Mouse (Mus musculus) erythroblast, embryonic 14.5 days (primary cell): Measurements from ENCODE around the gene Pnpla1.

Source experiments
- GATA1 ChIP-seq: IDR thresholded peaks from 2 replicates; pipeline ENCODE4 v1.6.1; 2012; ENCODE audit warnings: low read length, inconsistent platforms, mixed read lengths
- TAL1 ChIP-seq: IDR thresholded peaks from 3 replicates; pipeline ENCODE4 v1.6.1; 2012; ENCODE audit warnings: low read length, inconsistent platforms, mixed read lengths

DNA sequence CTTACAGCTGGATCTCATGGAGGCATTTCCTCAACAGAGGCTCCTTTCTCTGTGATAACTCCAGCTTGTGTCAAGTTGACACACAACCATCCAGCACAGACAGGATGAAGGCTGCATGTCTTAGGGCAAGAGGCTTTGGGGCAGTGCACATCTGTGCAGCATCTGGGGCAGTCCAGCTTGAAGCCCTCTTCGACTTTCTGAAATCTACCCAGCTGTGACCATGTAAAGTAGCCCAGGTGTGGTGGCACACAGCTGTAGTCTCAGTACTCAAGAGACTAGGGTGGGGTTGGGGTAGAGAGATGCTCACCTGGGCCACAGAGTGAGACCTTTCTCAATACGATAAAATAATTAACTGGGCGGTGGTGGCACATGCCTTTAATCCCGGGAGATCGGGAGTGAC is 39.6 kb downstream of the Pnpla1 start:
- TF ChIP-seq GATA1 (no peak), TAL1 (no peak)
